Mouse (Mus musculus) G1E (cell line): ENCODE measurements at regions not wholly inside any gene's neighbourhood (a gene's known extent, or its start where the extent isn't known, plus 50 kb on each side); places are given as distances from the start of the nearest gene placed in this dataset.

ENCODE experiments used
- ATAC-seq: 2 replicates; pipeline ENCODE4 v1.8.0; 2016; ENCODE audit warnings: mild to moderate bottlenecking; ENCODE audit not compliant: insufficient number of reproducible peaks, poor library complexity, low FRiP score, severe bottlenecking; ENCODE audit errors: extremely low read depth
- DNase-seq: peaks from one replicate; pipeline ENCODE4 v3.0.0; 2012; ENCODE audit warnings: low spot score
- H3K27me3 ChIP-seq: 2 replicates; pipeline ENCODE4 v1.6.1; 2012; ENCODE audit warnings: mild to moderate bottlenecking, low read length, inconsistent platforms; ENCODE audit not compliant: insufficient read depth
- H3K36me3 ChIP-seq: replicated peaks from 2 replicates; pipeline ENCODE3; 2012; ENCODE audit warnings: mild to moderate bottlenecking, inconsistent platforms
- H3K4me1 ChIP-seq: 2 replicates; pipeline ENCODE4 v1.6.1; 2012; ENCODE audit warnings: low read depth, low read length, inconsistent platforms, mixed read lengths; ENCODE audit not compliant: insufficient read depth
- H3K4me3 ChIP-seq: 2 replicates; pipeline ENCODE4 v1.5.1; 2012; ENCODE audit warnings: low read depth, mild to moderate bottlenecking, inconsistent platforms, low read length, moderate library complexity, mixed read lengths
- H3K9me3 ChIP-seq: replicated peaks from 2 replicates; pipeline ENCODE4 v1.6.1; 2012; ENCODE audit warnings: inconsistent platforms
- CTCF ChIP-seq: IDR thresholded peaks from 2 replicates; pipeline ENCODE4 v1.5.1; 2012; ENCODE audit warnings: low read depth, low read length, inconsistent platforms, mixed read lengths
- GATA1 ChIP-seq: IDR thresholded peaks from 2 replicates; pipeline ENCODE4 v1.6.1; 2012; ENCODE audit warnings: borderline replicate concordance, low read length, inconsistent platforms, mixed read lengths
- GATA2 ChIP-seq: IDR thresholded peaks from 2 replicates; pipeline ENCODE4 v1.6.1; 2012; ENCODE audit warnings: low read depth, low read length, inconsistent platforms, borderline replicate concordance
- POLR2AphosphoS5 ChIP-seq: IDR thresholded peaks from 2 replicates; pipeline ENCODE4 v1.6.1; 2012; ENCODE audit warnings: low read depth, low read length, inconsistent platforms; ENCODE audit not compliant: insufficient replicate concordance
- TAL1 ChIP-seq: conservative IDR thresholded peaks from 2 replicates; pipeline ENCODE4 v1.6.1; 2012; ENCODE audit warnings: low read depth, low read length, inconsistent platforms, mixed read lengths

GRCm38 (mm10) chr1:33244691-33245090, 424.9 kb downstream of the Prim2 start:
- TF ChIP-seq CTCF, result no peak
- no peak for TF ChIP-seq TAL1
- no peak for TF ChIP-seq GATA1
- TF ChIP-seq GATA2, result no peak
- no peak for TF ChIP-seq POLR2AphosphoS5
- Histone ChIP-seq H3K4me1 (no peaks in the 10 kb centered on the region), H3K36me3 (no peaks in the 10 kb centered on the region), H3K27me3 (peaks cover 3% of the 10 kb centered on the region; the same call in 1 of the 2 replicates), H3K4me3 (no peak overlapping the region), H3K9me3 (no peaks in the 10 kb centered on the region)
- ATAC-seq (no peak), DNase-seq (no peak)

- Histone ChIP-seq H3K36me3 (no peaks in the 10 kb centered on the region), H3K27me3 (no peaks in the 10 kb centered on the region), H3K4me3 (no peak overlapping the region), H3K9me3 (no peaks in the 10 kb centered on the region), H3K4me1 (no peaks in the 10 kb centered on the region)
- ATAC-seq (no peak), DNase-seq (no peak)
- TF ChIP-seq TAL1, result no peak
- TF ChIP-seq GATA1, result no peak
- no peak for TF ChIP-seq CTCF
These were observed 446.6 kb downstream of the Prim2 start for GRCm38 (mm10) chr1:33222997-33223396.

GRCm38 (mm10) chr1:33214815-33215214, 454.8 kb downstream of the Prim2 start:
- TF ChIP-seq GATA1 (no peak), CTCF (no peak), POLR2AphosphoS5 (no peak), GATA2 (no peak), TAL1 (no peak)
- Histone ChIP-seq H3K4me3 (no peak overlapping the region), H3K27me3 (0 out of 2 replicates have a peak, but pooled peaks cover 2% of the 10 kb centered on the region), H3K4me1 (no peaks in the 10 kb centered on the region), H3K9me3 (no peaks in the 10 kb centered on the region), H3K36me3 (no peaks in the 10 kb centered on the region)
- DNase-seq (no peak), ATAC-seq (no peak)

GRCm38 (mm10) chr1:33214394-33214793, 455.2 kb downstream of the Prim2 start:
- ATAC-seq (no peak), DNase-seq (no peak)
- H3K27me3 ChIP-seq, result 0 out of 2 replicates have a peak, but pooled peaks cover 2% of the 10 kb centered on the region
- TF ChIP-seq GATA2 (no peak), GATA1 (no peak), CTCF (no peak), TAL1 (no peak), POLR2AphosphoS5 (no peak)
- no peaks in the 10 kb centered on the region for H3K36me3 ChIP-seq
- H3K4me3 ChIP-seq, result no peak overlapping the region
- no peaks in the 10 kb centered on the region for H3K9me3 ChIP-seq
- no peaks in the 10 kb centered on the region for H3K4me1 ChIP-seq

- H3K9me3 ChIP-seq, result no peaks in the 10 kb centered on the region
- no peak overlapping the region for H3K4me3 ChIP-seq
- no peaks in the 10 kb centered on the region for H3K36me3 ChIP-seq
- TF ChIP-seq GATA1 (no peak), POLR2AphosphoS5 (no peak), TAL1 (no peak), GATA2 (no peak), CTCF (no peak)
- DNase-seq (no peak), ATAC-seq (no peak)
- H3K27me3 ChIP-seq, result no peaks in the 10 kb centered on the region
- H3K4me1 ChIP-seq, result no peaks in the 10 kb centered on the region
These were observed 467.9 kb downstream of the Prim2 start for GRCm38 (mm10) chr1:33201571-33202189.

GRCm38 (mm10) chr1:33195114-33195513, 474.5 kb downstream of the Prim2 start:
- H3K27me3 ChIP-seq, result no peaks in the 10 kb centered on the region
- H3K9me3 ChIP-seq, result no peaks in the 10 kb centered on the region
- no peak overlapping the region for H3K4me3 ChIP-seq
- TF ChIP-seq POLR2AphosphoS5, result no peak
- TF ChIP-seq CTCF, result no peak
- no peak for TF ChIP-seq TAL1
- TF ChIP-seq GATA1, result no peak
- TF ChIP-seq GATA2, result no peak
- no peak for ATAC-seq
- DNase-seq, result no peak
- H3K4me1 ChIP-seq, result no peaks in the 10 kb centered on the region
- H3K36me3 ChIP-seq, result no peaks in the 10 kb centered on the region
